Comparison of ENCODE assay signal across 17 mouse cellular contexts in the genomic region with DNA sequence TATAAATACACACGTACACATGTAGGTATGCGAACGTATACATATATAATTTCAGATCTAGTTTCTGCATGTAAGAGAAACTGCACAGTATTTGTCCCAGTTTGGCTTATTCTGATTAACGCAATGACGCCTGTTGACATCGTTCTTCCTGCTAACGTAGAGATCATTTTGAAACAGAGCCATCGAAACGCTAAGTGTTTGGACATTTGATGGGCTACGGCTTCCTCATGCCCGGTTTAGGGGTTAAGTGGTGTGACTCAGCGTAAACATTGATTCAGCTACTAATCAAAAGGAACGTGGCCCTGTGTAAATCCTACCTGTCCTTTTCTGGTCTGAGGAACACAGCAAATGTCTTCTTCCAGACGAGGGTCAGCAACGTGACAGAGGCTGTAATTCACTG.
"Had no signal": no experiment of that assay in that cellular context is flagged by ENCODE, and none has a peak within 500 bp of the region (broad histone marks: within the 10 kb centered on the region; RNA-seq: fewer than 3 reads in every experiment).

No protein-coding gene starts in this region.

- H3K9me3 ChIP-seq: neural tube, embryonic 15.5 days; stomach, embryonic 15.5 days had no signal

- H3K36me3 ChIP-seq: stomach, embryonic 15.5 days had no signal

- H3K4me1 ChIP-seq: liver, embryonic 13.5 days; stomach, embryonic 15.5 days had no signal

- H3K27me3 ChIP-seq: liver, embryonic 13.5 days; midbrain, embryonic 12.5 days; neural tube, embryonic 15.5 days; stomach, embryonic 15.5 days had no signal

- ATAC-seq: inflammation-experienced regulatory T-cells, adult 6 months; intestine, embryonic 16.5 days; midbrain, embryonic 16.5 days had no signal

- H3K4me2 ChIP-seq: liver, embryonic 13.5 days; midbrain, embryonic 12.5 days; neural tube, embryonic 15.5 days; stomach, embryonic 15.5 days had no signal

- H3K9ac ChIP-seq: liver, embryonic 13.5 days; midbrain, embryonic 12.5 days; neural tube, embryonic 15.5 days; stomach, embryonic 15.5 days had no signal

- H3K27ac ChIP-seq: left cerebral cortex, adult 2 months; liver, embryonic 13.5 days; midbrain, embryonic 12.5 days; neural tube, embryonic 15.5 days; stomach, embryonic 15.5 days had no signal

- H3K4me3 ChIP-seq: left cerebral cortex, adult 2 months; liver, embryonic 13.5 days; midbrain, embryonic 12.5 days; myocyte; neural tube, embryonic 15.5 days; stomach, embryonic 15.5 days had no signal

- DNase-seq: kidney, adult 18-20 months; layer of hippocampus, postnatal 36 days; liver, embryonic 13.5 days; lung, adult 2 months; retina, postnatal 1 day; right cerebral cortex, postnatal 25 days; spleen, adult 18-20 months; thymus, adult 18-20 months; thymus, postnatal 36 days had no signal
